Mouse (Mus musculus): ENCODE measurements at regions not wholly inside any gene's neighbourhood (a gene's known extent, or its start where the extent isn't known, plus 50 kb on each side); places are given as distances from the start of the nearest gene placed in this dataset.

DNA sequence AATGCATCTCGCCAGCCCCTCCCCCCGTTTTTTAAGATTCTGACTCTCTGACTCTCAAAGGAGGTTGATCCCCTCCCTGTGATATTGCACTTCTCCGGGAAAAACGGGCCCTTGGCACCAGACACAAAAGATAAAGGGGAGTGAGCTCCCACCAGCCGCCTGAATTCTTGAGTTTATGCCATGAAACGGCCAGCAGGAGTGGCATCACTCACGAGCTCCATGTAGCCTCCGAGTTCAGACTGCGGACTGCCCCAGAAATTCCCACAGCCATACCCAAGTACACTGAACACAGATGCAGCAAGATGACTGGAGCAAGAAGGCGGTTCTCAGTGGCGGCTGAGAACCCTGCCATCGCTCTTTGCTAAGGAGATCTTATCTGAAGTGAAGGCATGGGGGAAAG is 114.4 kb downstream of the H2al2a start:
- TF ChIP-seq CTCF (IDR thresholded peaks at IDR 0.05; ENCODE audit: low read depth, low read length) (no peak), POLR2A (IDR thresholded peaks at IDR 0.05; ENCODE audit: extremely low read depth, insufficient read depth, low read length) (no peak)
